Mouse (Mus musculus) liver, embryonic 16.5 days (tissue): Measurements from ENCODE around the gene Olfr819. TPM values are rescaled to one million over a fixed set of nuclear protein-coding genes. Genes with fewer than 3 reads are reported as not detected.
"Not testable (repeated sequence)": the region's sequence is repeated elsewhere in the genome, so short reads cannot be mapped to it uniquely, and the experiment has no call there.

ENCODE experiments used
- ATAC-seq: fragments of 200-750 bp; cut with Nextera tagmentation; 2 replicates; pipeline ENCODE4 v1.8.0; 2017; ENCODE audit warnings: low read depth, mild to moderate bottlenecking, moderate number of reproducible peaks, moderate library complexity
- H3K27ac ChIP-seq: fragments of 300-500 bp; sonication (generic); 2 replicates; pipeline ENCODE4 v1.5.1; 2014; ENCODE audit warnings: mild to moderate bottlenecking, low read length
- H3K27me3 ChIP-seq: fragments of 300-500 bp; sonication (generic); 2 replicates; pipeline ENCODE4 v1.6.1; 2014; ENCODE audit warnings: low read depth, low read length, mixed read lengths; ENCODE audit not compliant: control insufficient read depth, insufficient read depth
- H3K36me3 ChIP-seq: fragments of 300-500 bp; sonication (generic); 2 replicates; pipeline ENCODE4 v1.6.1; 2014; ENCODE audit warnings: mild to moderate bottlenecking; ENCODE audit not compliant: control insufficient read depth, insufficient read depth
- H3K4me1 ChIP-seq: fragments of 300-500 bp; sonication (generic); 2 replicates; pipeline ENCODE4 v1.6.1; 2014; ENCODE audit warnings: low read depth, low read length, mixed read lengths; ENCODE audit not compliant: control insufficient read depth
- H3K4me2 ChIP-seq: fragments of 300-500 bp; sonication (generic); 2 replicates; pipeline ENCODE4 v1.6.1; 2014; ENCODE audit warnings: low read depth, low read length, mixed read lengths
- H3K4me3 ChIP-seq: fragments of 300-500 bp; sonication (generic); 2 replicates; pipeline ENCODE4 v1.5.1; 2014; ENCODE audit warnings: low read depth, mild to moderate bottlenecking, low read length
- H3K9ac ChIP-seq: fragments of 300-500 bp; sonication (generic); 2 replicates; pipeline ENCODE4 v1.6.1; 2014; ENCODE audit warnings: low read depth, low read length
- H3K9me3 ChIP-seq: fragments of 300-500 bp; sonication (generic); replicated peaks from 2 replicates; pipeline ENCODE4 v1.6.1; 2016; ENCODE audit warnings: low read length; ENCODE audit not compliant: control insufficient read depth
- WGBS: fragments of 180-500 bp; shearing (Covaris S2); extraction: QIAGEN DNeasy Blood & Tissue Kit; methylation state at CpG from one replicate; pipeline ENCODE4 v1.1.7; 2014; ENCODE audit not compliant: insufficient replicate concordance; 5-methylcytosine and 5-hydroxymethylcytosine counted together
- polyA plus RNA-seq: library from polyadenylated mRNA; unstranded; fragments of >200 nt; fragmentation: Nextera tagmentation; extraction: Ambion mirVana; gene quantifications from 2 replicates; pipeline ENCODE4 v1.2.1, GENCODE M21; 2015

Gene Olfr819
- not detected in 2 replicates for polyA plus RNA-seq

- not testable (repeated sequence) for H3K9me3 ChIP-seq, H3K36me3 ChIP-seq, H3K27ac ChIP-seq, H3K4me3 ChIP-seq, H3K9ac ChIP-seq, H3K4me2 ChIP-seq, ATAC-seq, H3K4me1 ChIP-seq, H3K27me3 ChIP-seq
- 40% methylated on average over 2 of the region's 2 CpGs for WGBS
These were observed at the start of gene Olfr819 for GRCm38 (mm10) chr10:129967166-129967565. Olfr819 (minus strand) TSS chr10:129967266.

GRCm38 (mm10) chr10:130012321-130012720 lies 45.3 kb upstream of the Olfr819 start, which contains the start of gene Olfr820:
Olfr820 (plus strand) TSS chr10:130012621.
- no peak within 1 kb of the TSS for H3K4me2 ChIP-seq
- H3K4me3 ChIP-seq, result no peak within 1 kb of the TSS
- no peaks in the 10 kb centered on the region for H3K9me3 ChIP-seq

GRCm38 (mm10) chr10:130005366-130005765 lies 38.3 kb upstream of the Olfr819 start:
- not testable (repeated sequence) for H3K36me3 ChIP-seq, H3K9me3 ChIP-seq, H3K4me3 ChIP-seq, H3K27ac ChIP-seq, H3K27me3 ChIP-seq, H3K9ac ChIP-seq, H3K4me1 ChIP-seq, H3K4me2 ChIP-seq, ATAC-seq
- 75% methylated on average over 4 of the region's 4 CpGs for WGBS

More at GRCm38 (mm10) chr10:130012321-130012720, 45.3 kb upstream of the Olfr819 start, which contains the start of gene Olfr820:
- no peak within 1 kb of the TSS for H3K9ac ChIP-seq
- no peaks in the 10 kb centered on the region for H3K4me1 ChIP-seq
- no peaks in the 10 kb centered on the region for H3K36me3 ChIP-seq
- no peak within 1 kb of the TSS for H3K27ac ChIP-seq
- ATAC-seq, result no peak
- H3K27me3 ChIP-seq, result no peaks in the 10 kb centered on the region

- 62% methylated on average over 4 of the region's 4 CpGs for WGBS
- H3K36me3 ChIP-seq, H3K4me1 ChIP-seq, H3K27ac ChIP-seq, H3K9me3 ChIP-seq, H3K4me3 ChIP-seq, H3K4me2 ChIP-seq, H3K27me3 ChIP-seq, H3K9ac ChIP-seq, ATAC-seq: not testable (repeated sequence)
These were observed 37.0 kb upstream of the Olfr819 start for GRCm38 (mm10) chr10:130004104-130004503.

GRCm38 (mm10) chr10:129984962-129985361 lies 17.9 kb upstream of the Olfr819 start, which contains the start of gene Gm10310:
Gm10310 (minus strand) TSS chr10:129985062.
- H3K9ac ChIP-seq, H3K4me2 ChIP-seq, H3K27ac ChIP-seq, H3K36me3 ChIP-seq, H3K9me3 ChIP-seq, H3K27me3 ChIP-seq, ATAC-seq, H3K4me1 ChIP-seq, H3K4me3 ChIP-seq: not testable (repeated sequence)
- no CpG with 5 or more reads among the region's 1 CpGs for WGBS

GRCm38 (mm10) chr10:129981867-129982266 lies 14.8 kb upstream of the Olfr819 start:
- ATAC-seq, H3K27me3 ChIP-seq: not testable (repeated sequence)

GRCm38 (mm10) chr10:129976040-129976439 lies 9.0 kb upstream of the Olfr819 start, which contains the start of gene Olfr247:
Olfr247 (minus strand) TSS chr10:129976140.
- ATAC-seq, result not testable (repeated sequence)

More at GRCm38 (mm10) chr10:129981867-129982266, 14.8 kb upstream of the Olfr819 start:
- not testable (repeated sequence) for H3K36me3 ChIP-seq, H3K4me2 ChIP-seq, H3K27ac ChIP-seq, H3K4me1 ChIP-seq, H3K9ac ChIP-seq, H3K4me3 ChIP-seq, H3K9me3 ChIP-seq
- no CpG with 5 or more reads among the region's 3 CpGs for WGBS

GRCm38 (mm10) chr10:129972994-129973393 lies 5.9 kb upstream of the Olfr819 start:
- H3K27ac ChIP-seq, H3K4me1 ChIP-seq, H3K4me3 ChIP-seq, H3K9ac ChIP-seq, ATAC-seq, H3K4me2 ChIP-seq, H3K36me3 ChIP-seq, H3K9me3 ChIP-seq, H3K27me3 ChIP-seq: not testable (repeated sequence)
- WGBS, result no CpG with 5 or more reads among the region's 3 CpGs

More at GRCm38 (mm10) chr10:129976040-129976439, 9.0 kb upstream of the Olfr819 start, which contains the start of gene Olfr247:
- not testable (repeated sequence) for H3K27ac ChIP-seq, H3K4me2 ChIP-seq, H3K36me3 ChIP-seq, H3K9me3 ChIP-seq, H3K4me3 ChIP-seq, H3K4me1 ChIP-seq, H3K27me3 ChIP-seq, H3K9ac ChIP-seq
- WGBS, result no CpG with 5 or more reads among the region's 2 CpGs

GRCm38 (mm10) chr10:129966232-129966631 lies 834 bp downstream of the Olfr819 start:
- H3K36me3 ChIP-seq, H3K9ac ChIP-seq, H3K27ac ChIP-seq, ATAC-seq, H3K4me1 ChIP-seq, H3K4me3 ChIP-seq, H3K27me3 ChIP-seq, H3K4me2 ChIP-seq, H3K9me3 ChIP-seq: not testable (repeated sequence)
- WGBS, result 77% methylated on average over 2 of the region's 3 CpGs
